Mouse (Mus musculus) CD4-positive naive resting alpha-beta T cell, adult 57 days (primary cell): ENCODE data around the gene Gm21103. TPM values are rescaled to one million over a fixed set of nuclear protein-coding genes. Genes with fewer than 3 reads are reported as not detected.

Experiments used
- total RNA-seq: library from RNA; stranded (reverse); gene quantifications from one replicate; pipeline ENCODE4 v1.2.4, GENCODE M21; 2023

Gene Gm21103
- not detected for total RNA-seq

GRCm38 (mm10) chr14:6304743-6305142 lies at the start of gene Gm21103:
Gene Gm21103, minus strand, starts transcription at chr14:6304843.

GRCm38 (mm10) chr14:6343578-6343977 lies 38.9 kb upstream of the Gm21103 start, which contains the start of gene Gm3618:
Gene Gm3618, minus strand, starts transcription at chr14:6343678.

GRCm38 (mm10) chr14:6286931-6287715 lies 17.5 kb downstream of the Gm21103 start, which contains the start of gene Gm3411:
Gene Gm3411, minus strand, starts transcription at chr14:6287250.

Other genes starting within 250 kb of the Gm21103 start
- gene Gm6337, start 246.6 kb downstream of the Gm21103 start, total RNA-seq = not detected
- gene Gm8206, start 210.9 kb downstream of the Gm21103 start, total RNA-seq = not detected
- not detected for gene Gm3468, start 196.2 kb downstream of the Gm21103 start, total RNA-seq
- not detected for gene Gm3476, start 179.0 kb downstream of the Gm21103 start, total RNA-seq
- gene Gm21560, start 85.6 kb downstream of the Gm21103 start, total RNA-seq = not detected
- 0.83 TPM for gene Gm3411, start 17.6 kb downstream of the Gm21103 start, total RNA-seq
- gene Gm3618, start 38.8 kb upstream of the Gm21103 start, total RNA-seq = not detected
- not detected for gene Gm16440, start 85.5 kb upstream of the Gm21103 start, total RNA-seq
- gene Gm3591, start 107.6 kb upstream of the Gm21103 start, total RNA-seq = not detected
- not detected for gene Gm3594, start 139.8 kb upstream of the Gm21103 start, total RNA-seq
- not detected for gene Gm8356, start 232.4 kb upstream of the Gm21103 start, total RNA-seq